Mouse (Mus musculus) kidney, postnatal 0 days (tissue): ENCODE measurements around the gene Sapcd1. TPM values are rescaled to one million over a fixed set of nuclear protein-coding genes. Genes with fewer than 3 reads are reported as not detected.

Experiments
- ATAC-seq: fragments of 200-750 bp; cut with Nextera tagmentation; replicated peaks from 2 replicates; pipeline ENCODE4 v1.8.0; 2017; ENCODE audit warnings: low read depth, moderate number of reproducible peaks, moderate TSS enrichment, moderate library complexity; ENCODE audit not compliant: low FRiP score
- DNase-seq: peaks from one replicate; pipeline ENCODE4 v3.0.0-alpha.2; 2016; ENCODE audit warnings: low spot score
- H3K27ac ChIP-seq: fragments of 300-500 bp; sonication (generic); 2 replicates; pipeline ENCODE4 v1.5.1; 2014; ENCODE audit warnings: mild to moderate bottlenecking
- H3K27me3 ChIP-seq: fragments of 300-500 bp; sonication (generic); 2 replicates; pipeline ENCODE4 v1.6.1; 2014; ENCODE audit warnings: low read length, mixed read lengths; ENCODE audit not compliant: insufficient read depth
- H3K36me3 ChIP-seq: fragments of 300-500 bp; sonication (generic); 2 replicates; pipeline ENCODE4 v1.6.1; 2014; ENCODE audit warnings: low read length, mixed read lengths; ENCODE audit not compliant: insufficient read depth
- H3K4me1 ChIP-seq: fragments of 300-500 bp; sonication (generic); replicated peaks from 2 replicates; pipeline ENCODE4 v1.6.1; 2014; ENCODE audit warnings: antibody characterized with exemption, low read length, mixed read lengths; ENCODE audit not compliant: insufficient read depth
- H3K4me2 ChIP-seq: fragments of 300-500 bp; sonication (generic); 2 replicates; pipeline ENCODE4 v1.6.1; 2014; ENCODE audit warnings: mild to moderate bottlenecking, low read length, moderate library complexity, mixed read lengths
- H3K4me3 ChIP-seq: fragments of 300-500 bp; sonication (generic); replicated peaks from 2 replicates; pipeline ENCODE4 v1.5.1; 2014; ENCODE audit warnings: low read depth, low read length
- H3K9ac ChIP-seq: fragments of 300-500 bp; sonication (generic); 2 replicates; pipeline ENCODE4 v1.6.1; 2014; ENCODE audit warnings: low read depth, low read length
- H3K9me3 ChIP-seq: fragments of 300-500 bp; sonication (generic); replicated peaks from 2 replicates; pipeline ENCODE4 v1.6.1; 2016; ENCODE audit warnings: low read length, inconsistent platforms, mixed read lengths
- CTCF ChIP-seq: IDR thresholded peaks from 2 replicates; pipeline ENCODE4 v1.5.1; 2016; ENCODE audit warnings: antibody characterized with exemption, low read depth, mild to moderate bottlenecking, moderate library complexity
- WGBS: fragments of 180-500 bp; shearing (Covaris S2); extraction: QIAGEN DNeasy Blood & Tissue Kit; methylation state at CpG from one replicate; pipeline ENCODE4 v1.1.7; 2014; 5-methylcytosine and 5-hydroxymethylcytosine counted together
- polyA plus RNA-seq: library from polyadenylated mRNA; unstranded; fragments of >200 nt; fragmentation: Nextera tagmentation; extraction: Ambion mirVana; gene quantifications from 2 replicates; pipeline ENCODE4 v1.2.1, GENCODE M21; 2015

Sapcd1 gene
- polyA plus RNA-seq, 1 experiment from 2014 or later: 3.7 TPM

GRCm38 (mm10) chr17:34978239-34978638 lies 49.6 kb downstream of the Sapcd1 start:
- no peak for TF ChIP-seq CTCF
- no peak overlapping the region for H3K9ac ChIP-seq

GRCm38 (mm10) chr17:34977000-34977399 lies 50.8 kb downstream of the Sapcd1 start:
- Histone ChIP-seq H3K4me3 (no peak overlapping the region), H3K4me2 (no peak overlapping the region), H3K36me3 (no peaks in the 10 kb centered on the region), H3K9me3 (no peaks in the 10 kb centered on the region), H3K27me3 (no peaks in the 10 kb centered on the region), H3K4me1 (0 out of 2 replicates have a peak, but pooled peaks cover 7% of the 10 kb centered on the region), H3K27ac (no peak overlapping the region), H3K9ac (no peak overlapping the region)
- no peak for DNase-seq
- no peak for TF ChIP-seq CTCF
- no peak for ATAC-seq
- WGBS: 93% methylated on average over 20 of the region's 20 CpGs

More at GRCm38 (mm10) chr17:34978239-34978638, 49.6 kb downstream of the Sapcd1 start:
- WGBS: 86% methylated on average over 27 of the region's 27 CpGs
- no peak overlapping the region for H3K4me3 ChIP-seq
- no peak overlapping the region for H3K27ac ChIP-seq
- DNase-seq: no peak
- H3K36me3 ChIP-seq: no peaks in the 10 kb centered on the region
- no peaks in the 10 kb centered on the region for H3K9me3 ChIP-seq
- H3K27me3 ChIP-seq: no peaks in the 10 kb centered on the region
- no peak overlapping the region for H3K4me2 ChIP-seq
- ATAC-seq: no peak
- H3K4me1 ChIP-seq: 0 out of 2 replicates have a peak, but pooled peaks cover 6% of the 10 kb centered on the region

Other genes starting within 250 kb of the Sapcd1 start
- 0.13 and 0.20 TPM in 2 replicates for gene Cyp21a1, start 223.5 kb downstream of the Sapcd1 start, polyA plus RNA-seq
- 30.3 and 30.8 TPM in 2 replicates for gene Stk19, start 191.1 kb downstream of the Sapcd1 start, polyA plus RNA-seq
- gene Dxo, start 191.0 kb downstream of the Sapcd1 start, polyA plus RNA-seq: 48.2 and 49.7 TPM in 2 replicates
- gene Skiv2l, start 177.8 kb downstream of the Sapcd1 start, polyA plus RNA-seq: 36.8 and 37.3 TPM in 2 replicates
- 73.5 and 79.5 TPM in 2 replicates for gene Nelfe, start 177.6 kb downstream of the Sapcd1 start, polyA plus RNA-seq
- 21.1 and 25.6 TPM in 2 replicates for gene Cfb, start 165.5 kb downstream of the Sapcd1 start, polyA plus RNA-seq
- 2.3 and 3.4 TPM in 2 replicates for gene Zbtb12, start 148.5 kb downstream of the Sapcd1 start, polyA plus RNA-seq
- not detected in 2 replicates for gene Gm20547, start 146.0 kb downstream of the Sapcd1 start, polyA plus RNA-seq
- 7.0 and 7.4 TPM in 2 replicates for gene C2, start 129.8 kb downstream of the Sapcd1 start, polyA plus RNA-seq
- gene Ehmt2, start 129.5 kb downstream of the Sapcd1 start, polyA plus RNA-seq: 44.1 and 49.1 TPM in 2 replicates
- 24.2 and 27.3 TPM in 2 replicates for gene Slc44a4, start 113.5 kb downstream of the Sapcd1 start, polyA plus RNA-seq
- 92.0 and 101 TPM in 2 replicates for gene Neu1, start 96.8 kb downstream of the Sapcd1 start, polyA plus RNA-seq
- 2.2 and 2.6 TPM in 2 replicates for gene Hspa1b, start 68.8 kb downstream of the Sapcd1 start, polyA plus RNA-seq
- gene Gm20481, start 58.1 kb downstream of the Sapcd1 start, polyA plus RNA-seq: not detected in 2 replicates
- 22.4 and 23.5 TPM in 2 replicates for gene Hspa1a, start 55.9 kb downstream of the Sapcd1 start, polyA plus RNA-seq
- 0.54 and 0.72 TPM in 2 replicates for gene Hspa1l, start 55.3 kb downstream of the Sapcd1 start, polyA plus RNA-seq
- gene Lsm2, start 46.2 kb downstream of the Sapcd1 start, polyA plus RNA-seq: 133 and 141 TPM in 2 replicates
- 61.3 and 63.3 TPM in 2 replicates for gene Vars, start 27.0 kb downstream of the Sapcd1 start, polyA plus RNA-seq
- gene Vwa7, start 11.4 kb downstream of the Sapcd1 start, polyA plus RNA-seq: 0.16 and 0.20 TPM in 2 replicates
- gene Msh5, start 18.7 kb upstream of the Sapcd1 start, polyA plus RNA-seq: 2.7 and 3.0 TPM in 2 replicates
- 266 and 282 TPM in 2 replicates for gene Clic1, start 21.9 kb upstream of the Sapcd1 start, polyA plus RNA-seq
- 227 and 244 TPM in 2 replicates for gene Ddah2, start 31.0 kb upstream of the Sapcd1 start, polyA plus RNA-seq
- gene Ly6g6c, start 37.4 kb upstream of the Sapcd1 start, polyA plus RNA-seq: not detected in 2 replicates
- 0.36 and 0.45 TPM in 2 replicates for gene Mpig6b, start 38.2 kb upstream of the Sapcd1 start, polyA plus RNA-seq
- gene Ly6g6e, start 48.9 kb upstream of the Sapcd1 start, polyA plus RNA-seq: 1.3 and 1.6 TPM in 2 replicates
- gene Ly6g6d, start 50.0 kb upstream of the Sapcd1 start, polyA plus RNA-seq: 7.6 and 7.8 TPM in 2 replicates
- gene Ly6g6f, start 57.6 kb upstream of the Sapcd1 start, polyA plus RNA-seq: not detected in 2 replicates
- 109 and 113 TPM in 2 replicates for gene Abhd16a, start 61.2 kb upstream of the Sapcd1 start, polyA plus RNA-seq
- gene Ly6g5c, start 80.3 kb upstream of the Sapcd1 start, polyA plus RNA-seq: not detected in 2 replicates
- 0.69 and 1.1 TPM in 2 replicates for gene Ly6g5b, start 87.4 kb upstream of the Sapcd1 start, polyA plus RNA-seq
- 14.6 and 15.2 TPM in 2 replicates for gene Gpank1, start 93.4 kb upstream of the Sapcd1 start, polyA plus RNA-seq
- gene Csnk2b, start 94.0 kb upstream of the Sapcd1 start, polyA plus RNA-seq: 300 and 312 TPM in 2 replicates
- gene D17H6S53E, start 98.4 kb upstream of the Sapcd1 start, polyA plus RNA-seq: 10.5 and 11.9 TPM in 2 replicates
- gene Apom, start 104.0 kb upstream of the Sapcd1 start, polyA plus RNA-seq: 59.6 and 64.2 TPM in 2 replicates
- 46.0 and 50.2 TPM in 2 replicates for gene Bag6, start 107.2 kb upstream of the Sapcd1 start, polyA plus RNA-seq
- 79.2 and 94.5 TPM in 2 replicates for gene Prrc2a, start 136.9 kb upstream of the Sapcd1 start, polyA plus RNA-seq
- gene Aif1, start 148.1 kb upstream of the Sapcd1 start, polyA plus RNA-seq: 13.1 and 14.8 TPM in 2 replicates
- gene Lst1, start 160.4 kb upstream of the Sapcd1 start, polyA plus RNA-seq: 11.4 and 15.0 TPM in 2 replicates
- gene Ltb, start 166.4 kb upstream of the Sapcd1 start, polyA plus RNA-seq: 0.98 and 1.0 TPM in 2 replicates
- 0.19 and 0.25 TPM in 2 replicates for gene Tnf, start 174.0 kb upstream of the Sapcd1 start, polyA plus RNA-seq
- gene Lta, start 177.3 kb upstream of the Sapcd1 start, polyA plus RNA-seq: 0.15 TPM in 1 of 2 replicates, not detected in the other
- gene Gm16181, start 192.8 kb upstream of the Sapcd1 start, polyA plus RNA-seq: 0.25 and 0.29 TPM in 2 replicates
- 6.6 and 6.7 TPM in 2 replicates for gene Atp6v1g2, start 205.6 kb upstream of the Sapcd1 start, polyA plus RNA-seq
- gene Nfkbil1, start 207.8 kb upstream of the Sapcd1 start, polyA plus RNA-seq: 11.7 and 14.5 TPM in 2 replicates
- gene Ddx39b, start 213.7 kb upstream of the Sapcd1 start, polyA plus RNA-seq: 303 and 329 TPM in 2 replicates
- gene H2-D1, start 234.7 kb upstream of the Sapcd1 start, polyA plus RNA-seq: 111 and 125 TPM in 2 replicates